Mouse (Mus musculus) fibroblast of lung, adult 2 months (primary cell): ENCODE measurements at regions not wholly inside any gene's neighbourhood (a gene's known extent, or its start where the extent isn't known, plus 50 kb on each side); places are given as distances from the start of the nearest gene placed in this dataset.
"Not testable (repeated sequence)": the region's sequence is repeated elsewhere in the genome, so short reads cannot be mapped to it uniquely, and the experiment has no call there.

Experiments used
- DNase-seq: peaks from one replicate; pipeline ENCODE4 v3.0.0-alpha.2; 2011; ENCODE audit warnings: low read depth

DNA sequence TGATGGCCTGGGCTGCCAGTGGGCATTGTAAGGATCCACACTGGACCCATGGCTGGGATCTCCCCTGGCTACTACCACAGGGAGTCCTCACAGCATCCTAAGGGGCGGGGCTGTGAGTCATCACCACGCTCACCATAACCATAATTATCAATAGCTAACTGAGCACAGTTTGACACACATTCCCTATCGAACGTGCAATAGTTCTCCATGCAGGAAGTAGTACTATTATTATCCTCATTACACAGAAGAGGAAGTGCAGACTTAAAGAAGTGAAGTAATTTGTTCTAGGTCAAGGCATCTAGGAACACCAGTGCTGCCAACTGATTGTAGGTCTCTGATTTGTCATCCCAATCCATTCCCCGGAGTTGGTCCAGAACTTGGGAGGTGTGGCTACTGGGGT, 84.1 kb upstream of the Trim2 start:
- no peak for DNase-seq

DNA sequence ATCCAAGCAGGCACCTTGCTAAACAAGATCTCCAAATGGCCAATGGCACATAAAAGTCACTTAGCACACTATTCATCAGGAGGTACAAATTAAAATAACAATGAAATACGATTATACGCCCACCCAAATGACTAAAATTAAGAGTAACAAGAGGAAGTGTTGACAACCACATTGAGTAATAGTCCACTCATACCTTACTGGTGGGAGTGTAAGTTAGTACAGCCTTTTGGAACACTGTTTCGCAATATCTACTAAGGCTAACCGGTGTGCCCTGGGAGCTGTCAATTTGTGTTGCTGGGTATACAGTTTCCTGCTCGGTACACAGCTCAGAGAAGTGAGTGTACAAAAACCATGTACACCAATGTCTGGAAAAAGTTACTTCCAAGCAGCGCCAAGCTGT, 81.8 kb upstream of the Trim2 start:
- peak; percentile 39 for DNase-seq

DNA sequence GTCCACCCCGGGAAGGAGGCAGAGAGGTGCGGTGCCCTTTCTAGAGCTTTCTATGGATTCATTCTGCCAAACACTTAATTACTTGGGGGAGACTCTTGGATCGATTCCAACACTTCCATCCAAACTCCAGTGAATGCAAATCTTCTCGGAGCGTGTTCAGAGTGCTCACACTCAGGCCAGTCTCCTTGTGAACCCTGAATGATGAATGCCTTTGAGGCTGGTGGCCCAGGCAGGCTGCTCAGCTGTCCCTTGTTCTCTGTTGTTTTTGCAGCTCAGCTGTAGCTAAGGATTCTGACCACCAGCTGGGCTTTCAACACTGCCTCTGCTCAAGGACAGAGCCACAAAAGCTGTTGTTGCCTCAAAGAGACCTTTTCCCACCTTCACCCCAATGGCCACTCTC, 79.0 kb upstream of the Trim2 start:
- no peak for DNase-seq

DNA sequence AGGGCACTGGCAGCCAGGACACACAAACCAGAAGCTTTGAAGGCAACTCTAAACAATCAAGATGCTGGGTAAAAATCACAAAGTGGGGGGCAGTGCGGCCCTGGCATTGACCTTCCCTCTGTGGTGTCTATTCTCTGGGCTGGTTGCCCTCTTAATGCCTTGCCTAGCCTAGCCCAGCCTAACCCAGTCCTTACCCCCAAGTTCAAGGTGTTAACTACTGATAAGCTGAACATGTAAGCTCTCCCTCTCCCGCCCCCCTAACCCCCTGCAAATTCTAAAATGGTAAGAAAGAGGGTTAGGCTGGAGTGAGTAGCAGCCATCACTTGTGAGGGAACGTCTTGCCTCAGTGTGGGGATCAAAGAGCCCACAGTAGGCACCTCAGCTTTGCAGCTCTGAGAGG, 76.9 kb upstream of the Trim2 start:
- DNase-seq, result no peak

DNA sequence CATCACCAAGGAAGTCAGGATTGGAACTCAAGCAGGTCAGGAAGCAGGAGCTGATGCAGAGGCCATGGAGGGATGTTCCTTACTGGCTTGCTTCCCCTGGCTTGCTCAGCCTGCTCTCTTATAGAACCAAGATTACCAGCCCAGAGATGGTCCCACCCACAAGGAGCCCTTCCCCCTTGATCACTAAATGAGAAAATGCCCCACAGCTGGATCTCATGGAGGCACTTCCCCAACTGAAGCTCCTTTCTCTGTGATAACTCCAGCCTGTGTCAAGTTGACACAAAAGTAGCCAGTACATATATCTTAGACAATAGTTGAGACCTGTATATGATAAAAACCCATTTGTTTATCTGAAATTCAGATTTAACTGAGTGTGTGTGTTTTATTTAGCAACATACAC, 76.4 kb upstream of the Trim2 start:
- DNase-seq, result not testable (repeated sequence)

DNA sequence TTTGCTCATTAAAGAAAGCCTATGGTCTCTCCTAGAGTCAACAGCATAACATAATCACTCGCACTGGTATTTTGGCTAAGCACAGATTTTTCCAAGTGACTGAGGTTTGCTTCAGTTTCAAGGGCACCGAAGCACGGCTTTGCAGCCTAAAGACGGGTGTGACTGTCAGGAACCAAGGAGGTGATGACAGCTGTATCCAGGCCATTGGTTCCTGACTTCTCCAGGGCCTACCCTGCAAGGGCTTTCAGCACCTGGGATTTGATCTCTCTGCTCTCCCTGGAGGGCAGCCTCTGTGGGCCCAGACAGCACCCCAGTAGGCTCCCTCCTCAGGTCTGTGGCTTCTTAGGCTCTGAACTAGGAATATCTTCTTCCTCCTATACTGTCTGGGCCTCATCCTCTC, 75.3 kb upstream of the Trim2 start:
- no peak for DNase-seq

DNA sequence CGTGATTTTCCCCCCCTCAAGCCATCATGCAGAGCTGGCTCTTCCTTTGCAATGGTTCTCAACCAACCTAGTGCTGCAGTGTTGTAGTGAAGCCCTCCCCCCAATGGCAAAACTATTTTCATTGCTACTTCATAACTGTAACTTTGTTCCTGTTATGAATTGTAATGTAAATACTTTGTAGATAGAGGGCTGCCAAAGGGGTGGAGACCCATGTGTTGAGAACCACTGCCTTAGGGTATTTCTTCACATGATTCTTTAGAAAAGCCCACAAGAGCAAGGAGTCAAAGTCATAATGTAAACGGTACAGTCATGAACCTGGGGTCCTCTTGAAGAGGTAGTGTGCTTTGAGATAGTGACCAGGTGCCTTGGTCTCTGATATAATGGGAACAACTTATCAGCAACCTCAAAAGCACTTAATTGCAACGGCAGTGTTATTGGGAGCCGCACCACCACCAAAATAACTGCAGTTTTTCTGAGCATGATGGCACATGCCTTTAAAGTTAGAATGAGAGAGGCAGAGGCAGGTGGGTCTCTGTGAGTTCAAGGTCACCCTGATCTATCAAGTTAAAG, 72.4 kb upstream of the Trim2 start:
- no peak for DNase-seq

DNA sequence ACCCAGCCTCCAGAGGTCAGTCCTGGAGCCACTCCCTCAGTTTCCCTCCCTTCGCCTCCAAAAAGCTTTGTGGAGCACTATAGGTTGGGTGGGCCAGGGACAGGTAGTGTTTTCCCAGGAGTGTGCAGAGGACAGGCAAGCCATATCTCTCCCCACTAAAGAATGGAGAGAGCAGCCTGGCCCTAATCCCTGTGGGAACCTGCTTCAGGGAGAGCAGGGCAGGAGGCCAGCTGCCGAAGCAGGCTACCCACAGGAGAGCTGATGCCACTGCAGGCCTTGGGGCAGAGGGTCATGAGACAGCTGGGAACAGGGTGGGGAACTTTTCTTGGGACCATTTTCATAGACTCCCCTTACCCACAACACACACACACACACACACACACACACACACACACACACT, 69.8 kb upstream of the Trim2 start:
- no peak for DNase-seq

DNA sequence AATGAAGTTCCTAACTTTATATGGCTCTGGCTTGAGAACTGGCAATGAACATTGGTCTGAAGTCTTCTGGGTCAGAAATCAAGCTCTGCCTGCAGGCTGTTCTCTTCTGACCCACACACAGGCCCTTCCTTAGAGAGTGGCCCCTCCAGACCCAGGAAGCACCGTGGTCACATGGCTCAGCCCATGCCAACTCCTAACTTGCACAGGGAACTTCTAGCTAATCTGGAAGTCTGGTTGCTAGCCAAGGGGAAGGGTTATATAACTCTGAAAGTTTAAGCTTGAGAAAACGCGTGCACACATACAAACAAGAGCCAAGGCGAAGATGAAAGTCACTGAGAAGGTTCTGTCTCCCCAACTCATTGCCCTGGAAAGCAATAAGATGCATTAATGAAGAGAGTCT, 69.2 kb upstream of the Trim2 start:
- no peak for DNase-seq

DNA sequence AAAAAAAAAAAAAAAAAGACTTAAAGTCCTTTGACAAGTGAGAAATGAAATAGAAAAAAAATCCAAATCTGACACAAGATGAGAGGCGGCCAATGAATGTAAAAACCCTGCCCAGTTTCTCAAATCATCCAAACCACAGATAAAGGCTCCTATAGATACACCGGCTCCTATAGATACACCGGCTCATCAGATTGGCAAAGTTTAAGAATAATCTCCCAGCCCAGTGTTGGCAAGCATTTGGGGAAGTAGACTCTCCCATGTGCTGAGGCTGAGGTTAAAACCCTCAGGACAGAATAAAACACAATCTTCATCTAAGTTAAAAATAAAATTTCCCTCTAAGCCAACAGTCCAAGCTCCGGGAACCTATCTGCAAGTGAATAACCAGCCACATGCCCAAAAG, 65.2 kb upstream of the Trim2 start:
- DNase-seq, result no peak

DNA sequence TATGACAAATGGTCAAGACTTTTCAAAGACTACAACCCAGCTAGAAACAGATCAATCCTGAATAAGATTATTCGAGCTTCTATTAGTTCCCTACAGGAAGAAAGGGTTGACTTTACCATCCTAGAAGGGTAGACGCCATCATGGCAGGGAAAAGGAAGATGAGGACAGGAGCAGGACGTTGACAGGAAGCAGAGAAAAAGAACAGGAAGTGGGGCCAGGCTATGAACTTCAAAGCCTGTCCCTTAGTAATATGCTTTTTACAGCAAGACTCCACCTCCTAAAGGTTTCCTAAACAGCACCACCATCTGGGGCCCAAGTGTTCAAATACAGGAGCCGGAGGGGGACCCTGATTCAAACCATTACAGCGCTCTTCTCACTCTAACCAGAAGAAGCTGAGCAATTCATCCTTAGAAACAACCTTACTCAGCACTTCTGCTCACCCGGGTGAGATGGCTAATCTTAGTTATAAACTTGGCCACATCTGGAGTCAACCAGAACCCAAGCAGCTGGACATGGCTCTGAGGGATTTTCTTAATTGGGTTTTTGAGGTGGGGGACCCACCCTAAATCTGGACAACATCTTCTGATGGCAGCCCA, 60.6 kb upstream of the Trim2 start:
- no peak for DNase-seq

DNA sequence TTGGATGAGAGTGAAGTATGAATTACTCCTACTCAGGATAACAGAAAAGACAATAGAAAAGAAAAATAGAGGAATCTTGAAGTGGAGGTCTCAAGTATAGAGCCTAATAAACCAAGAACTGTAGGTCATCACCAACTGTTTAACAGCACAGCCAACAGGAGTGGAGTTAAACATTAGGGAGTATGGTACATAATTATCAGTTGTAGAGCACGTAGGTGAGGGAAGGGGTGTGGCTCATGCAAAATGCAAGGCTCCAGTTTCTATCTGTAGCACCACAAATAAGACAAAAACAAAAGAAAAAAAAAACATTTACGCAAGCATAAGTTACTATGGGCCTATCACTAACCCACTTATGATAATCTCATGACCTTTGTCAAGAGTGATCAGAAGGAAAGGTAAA, 52.0 kb upstream of the Trim2 start:
- DNase-seq, result no peak

DNA sequence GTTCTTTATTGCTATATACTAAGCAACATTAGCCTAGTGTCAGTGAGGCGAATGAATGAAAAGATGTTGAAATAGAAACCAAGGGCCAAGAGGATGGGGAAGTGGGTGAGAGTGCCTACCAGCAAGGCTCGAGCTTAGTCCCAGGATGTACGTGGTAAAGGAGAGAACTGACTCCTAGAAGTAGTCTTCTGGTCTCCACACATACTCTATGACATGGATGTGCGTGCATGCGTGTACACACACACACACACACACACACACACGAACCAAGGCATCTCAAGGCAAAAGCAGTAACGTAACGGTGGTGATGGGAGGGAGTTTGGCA, 50.0 kb upstream of the Trim2 start:
- no peak for DNase-seq
